Mouse (Mus musculus): ENCODE results near the gene AC140267.1. TPM values are rescaled to one million over a fixed set of nuclear protein-coding genes. Genes with fewer than 3 reads are reported as not detected.
A peak's percentile ranks its signal among the peaks of the same experiment; 100 is the strongest.

AC140267.1 gene
- polyA plus RNA-seq (2014; fragmentation: Nextera tagmentation; extraction: Ambion mirVana), result not detected in 2 replicates

DNA sequence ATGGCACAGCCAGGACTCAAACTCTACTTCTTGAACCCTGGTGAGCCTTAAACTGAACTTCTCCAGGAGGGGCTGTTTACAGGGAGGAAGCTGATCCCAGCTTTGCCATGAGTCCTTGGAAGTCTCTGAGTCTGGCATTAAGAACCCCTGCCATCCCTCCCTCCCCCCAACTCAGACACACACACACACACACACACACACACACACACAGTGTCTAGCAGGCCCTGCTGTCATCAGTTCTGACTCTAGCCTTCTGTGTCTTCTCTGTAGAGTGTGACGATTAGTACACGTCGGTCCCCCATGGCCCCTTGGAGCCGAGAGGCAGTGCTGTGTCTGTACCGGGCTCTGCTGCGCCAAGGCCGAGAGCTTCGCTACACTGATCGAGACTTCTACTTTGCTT, at the start of gene AC140267.1:
TSS of gene AC140267.1 (plus strand) at position 301 of the 400 bp plus-strand sequence.
- peak within 1 kb of the TSS; percentile 80 for H3K4me2 ChIP-seq (replicated peaks; ENCODE audit: low read depth, low read length)
- no peak for ATAC-seq (ENCODE audit: low FRiP score)
- DNase-seq (ENCODE audit: low spot score), result no peak
- WGBS, result 95% methylated on average over 9 of the region's 9 CpGs
- H3K9me3 ChIP-seq (ENCODE audit: control insufficient read depth, low read length), result no peaks in the 10 kb centered on the region
- no peak within 1 kb of the TSS for H3K27ac ChIP-seq (ENCODE audit: low read depth, low read length)
- no peaks in the 10 kb centered on the region for H3K36me3 ChIP-seq (ENCODE audit: control insufficient read depth, insufficient read depth, low read length)
- H3K27me3 ChIP-seq (ENCODE audit: control insufficient read depth, insufficient read depth, low read length), result no peaks in the 10 kb centered on the region
- no peaks in the 10 kb centered on the region for H3K4me1 ChIP-seq (replicated peaks; ENCODE audit: control insufficient read depth, insufficient read depth, low read length)
- peak within 1 kb of the TSS; percentile 88 for H3K9ac ChIP-seq (ENCODE audit: low read depth, low read length)
- peak within 1 kb of the TSS; percentile 95 for H3K4me3 ChIP-seq (ENCODE audit: low read depth, low read length)

DNA sequence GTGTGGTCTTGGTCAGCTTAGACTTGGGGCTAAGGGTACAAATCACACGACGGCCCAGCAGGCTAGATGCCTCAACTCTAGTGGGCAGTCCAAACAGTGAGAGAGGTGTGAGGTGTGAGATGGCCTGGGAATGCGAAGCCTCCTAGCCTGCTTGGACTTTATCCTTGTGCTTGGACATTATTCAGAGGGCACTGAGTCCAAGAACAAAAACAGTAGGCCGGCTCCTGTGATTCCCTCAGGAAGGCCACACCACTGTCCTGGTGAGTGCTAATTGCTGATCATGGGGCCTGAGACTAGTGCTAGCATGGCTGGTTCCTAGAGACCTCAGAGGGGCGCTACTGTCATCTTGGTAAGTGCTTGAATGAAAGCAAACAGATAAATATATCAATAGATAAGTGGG, 46.7 kb upstream of the AC140267.1 start:
- Histone ChIP-seq H3K9ac (ENCODE audit: low read depth, low read length) (no peak overlapping the region), H3K27ac (ENCODE audit: low read depth, low read length) (no peak overlapping the region), H3K4me1 (replicated peaks; ENCODE audit: control insufficient read depth, insufficient read depth, low read length) (peaks cover 3% of the 10 kb centered on the region; the same call in 1 of the 2 replicates), H3K36me3 (ENCODE audit: control insufficient read depth, insufficient read depth, low read length) (no peaks in the 10 kb centered on the region), H3K9me3 (ENCODE audit: control insufficient read depth, low read length) (no peaks in the 10 kb centered on the region), H3K27me3 (ENCODE audit: control insufficient read depth, insufficient read depth, low read length) (no peaks in the 10 kb centered on the region), H3K4me3 (ENCODE audit: low read depth, low read length) (no peak overlapping the region), H3K4me2 (replicated peaks; ENCODE audit: low read depth, low read length) (no peak overlapping the region)
- WGBS, result 82% methylated on average over 5 of the region's 5 CpGs
- no peak for DNase-seq (ENCODE audit: low spot score)
- no peak for ATAC-seq (ENCODE audit: low FRiP score)

DNA sequence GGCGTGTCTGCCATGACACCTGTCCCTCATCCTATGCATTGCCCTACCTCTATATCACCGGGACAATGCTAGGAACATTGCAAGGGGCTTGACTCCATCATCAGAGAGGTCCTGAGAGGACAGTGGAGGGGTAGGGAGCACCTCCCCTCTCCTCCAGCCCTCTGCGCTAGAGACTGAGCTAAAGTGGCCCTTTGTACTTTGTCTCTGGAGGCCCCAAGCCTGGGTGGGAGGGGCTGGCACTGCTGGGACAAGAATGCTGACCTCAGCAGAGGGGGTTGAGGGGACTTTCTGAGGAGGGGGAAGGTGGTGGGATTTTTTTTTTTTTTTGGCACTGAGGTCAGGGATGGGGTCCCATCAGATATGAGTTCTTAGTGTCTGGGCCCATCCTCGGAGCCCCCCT, 45.6 kb upstream of the AC140267.1 start:
- WGBS, result 57% methylated on average over 4 of the region's 4 CpGs
- Histone ChIP-seq H3K9ac (ENCODE audit: low read depth, low read length) (no peak overlapping the region), H3K4me2 (replicated peaks; ENCODE audit: low read depth, low read length) (no peak overlapping the region), H3K27ac (ENCODE audit: low read depth, low read length) (no peak overlapping the region), H3K9me3 (ENCODE audit: control insufficient read depth, low read length) (no peaks in the 10 kb centered on the region), H3K4me3 (ENCODE audit: low read depth, low read length) (no peak overlapping the region), H3K36me3 (ENCODE audit: control insufficient read depth, insufficient read depth, low read length) (no peaks in the 10 kb centered on the region), H3K27me3 (ENCODE audit: control insufficient read depth, insufficient read depth, low read length) (no peaks in the 10 kb centered on the region), H3K4me1 (replicated peaks; ENCODE audit: control insufficient read depth, insufficient read depth, low read length) (peaks cover 3% of the 10 kb centered on the region; the same call in 1 of the 2 replicates)
- DNase-seq (ENCODE audit: low spot score), result no peak
- ATAC-seq (ENCODE audit: low FRiP score), result no peak

DNA sequence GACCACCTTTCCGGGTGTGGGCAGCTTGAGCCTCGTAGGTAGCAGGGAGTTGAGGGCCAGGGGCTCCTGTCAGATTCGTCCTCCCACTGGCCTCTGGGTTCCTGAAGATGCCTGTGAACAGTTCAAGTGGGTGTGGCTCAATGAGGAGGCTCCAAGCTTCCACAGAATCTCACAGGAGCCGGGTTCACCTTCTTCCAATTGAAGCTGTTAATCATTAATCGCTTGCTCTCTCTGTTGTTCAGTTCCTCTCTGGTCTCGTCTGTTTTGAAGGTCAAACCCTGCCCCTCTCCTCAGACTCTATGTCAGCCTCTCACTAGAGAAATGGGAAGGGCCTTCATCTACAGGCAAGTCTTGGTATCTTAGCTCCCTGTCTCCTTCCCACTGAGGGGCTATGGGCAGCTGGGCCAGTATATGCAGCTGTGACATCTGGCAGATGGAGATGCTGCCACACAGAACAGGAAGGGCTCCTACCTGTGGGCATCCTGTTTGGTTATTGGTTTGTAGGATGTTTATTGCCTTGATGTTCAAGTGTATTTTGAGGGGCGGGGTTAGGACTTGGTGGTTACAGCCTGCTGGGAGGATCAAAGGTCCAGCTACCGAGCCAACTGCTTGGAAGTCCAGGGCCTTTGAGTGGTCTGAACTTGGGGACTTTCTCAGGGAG, 43.9 kb upstream of the AC140267.1 start:
- H3K9me3 ChIP-seq (ENCODE audit: control insufficient read depth, low read length), result no peaks in the 10 kb centered on the region
- no peak overlapping the region for H3K4me2 ChIP-seq (replicated peaks; ENCODE audit: low read depth, low read length)
- H3K9ac ChIP-seq (ENCODE audit: low read depth, low read length), result no peak overlapping the region
- WGBS, result 69% methylated on average over 8 of the region's 8 CpGs
- H3K27ac ChIP-seq (ENCODE audit: low read depth, low read length), result no peak overlapping the region
- no peaks in the 10 kb centered on the region for H3K27me3 ChIP-seq (ENCODE audit: control insufficient read depth, insufficient read depth, low read length)
- ATAC-seq (ENCODE audit: low FRiP score) (no peak), DNase-seq (ENCODE audit: low spot score) (no peak)
- H3K4me1 ChIP-seq (replicated peaks; ENCODE audit: control insufficient read depth, insufficient read depth, low read length), result peaks cover 3% of the 10 kb centered on the region; the same call in 1 of the 2 replicates
- no peaks in the 10 kb centered on the region for H3K36me3 ChIP-seq (ENCODE audit: control insufficient read depth, insufficient read depth, low read length)
- no peak overlapping the region for H3K4me3 ChIP-seq (ENCODE audit: low read depth, low read length)

DNA sequence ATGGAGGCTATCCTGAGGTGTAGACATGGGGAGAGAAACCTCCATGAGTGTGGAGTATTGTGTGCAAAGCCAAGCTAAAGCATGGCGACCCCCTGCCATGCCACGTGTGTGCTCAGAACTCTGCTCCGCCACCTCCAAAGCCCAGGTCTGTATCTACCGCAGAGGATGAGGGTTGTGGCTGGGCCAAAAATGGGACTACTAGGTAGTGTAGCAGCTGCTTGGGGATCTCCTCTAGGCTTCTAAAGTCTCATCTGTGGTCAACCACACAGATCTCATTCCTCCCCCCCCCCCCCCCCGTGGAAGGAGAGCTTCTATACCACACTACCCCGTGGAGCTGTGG, 43.4 kb upstream of the AC140267.1 start:
- no peak overlapping the region for H3K9ac ChIP-seq (ENCODE audit: low read depth, low read length)
- WGBS, result 94% methylated on average over 5 of the region's 6 CpGs

DNA sequence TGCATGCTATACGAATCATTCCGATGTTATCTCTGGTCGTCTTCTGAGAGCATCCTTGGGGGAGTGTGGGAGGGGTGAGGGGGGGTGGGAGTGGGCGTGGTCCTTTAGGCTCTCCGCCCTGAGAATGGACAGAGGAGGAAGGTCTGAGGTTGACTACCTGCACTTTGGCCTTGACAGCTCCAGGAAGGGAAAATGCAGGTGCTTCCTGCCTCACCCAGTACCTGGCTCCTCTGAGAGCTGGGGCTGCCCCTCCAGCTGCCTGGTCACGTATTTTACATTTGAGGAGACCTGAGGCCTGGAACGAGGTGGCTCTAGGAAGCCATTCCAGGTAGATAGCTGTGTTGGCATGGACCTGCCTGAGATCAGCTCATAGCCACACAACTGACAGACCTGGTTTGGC, 42.8 kb upstream of the AC140267.1 start:
- H3K9ac ChIP-seq (ENCODE audit: low read depth, low read length), result no peak overlapping the region
- WGBS, result 81% methylated on average over 7 of the region's 7 CpGs
- H3K36me3 ChIP-seq (ENCODE audit: control insufficient read depth, insufficient read depth, low read length), result no peaks in the 10 kb centered on the region
- H3K27me3 ChIP-seq (ENCODE audit: control insufficient read depth, insufficient read depth, low read length), result no peaks in the 10 kb centered on the region
- H3K4me2 ChIP-seq (replicated peaks; ENCODE audit: low read depth, low read length), result no peak overlapping the region
- no peak overlapping the region for H3K27ac ChIP-seq (ENCODE audit: low read depth, low read length)
- H3K4me1 ChIP-seq (replicated peaks; ENCODE audit: control insufficient read depth, insufficient read depth, low read length), result peaks cover 3% of the 10 kb centered on the region; the same call in 1 of the 2 replicates
- H3K4me3 ChIP-seq (ENCODE audit: low read depth, low read length), result no peak overlapping the region
- ATAC-seq (ENCODE audit: low FRiP score) (no peak), DNase-seq (ENCODE audit: low spot score) (no peak)
- no peaks in the 10 kb centered on the region for H3K9me3 ChIP-seq (ENCODE audit: control insufficient read depth, low read length)

More for the DNA sequence above, 43.4 kb upstream of the AC140267.1 start:
- Histone ChIP-seq H3K27ac (ENCODE audit: low read depth, low read length) (no peak overlapping the region), H3K4me2 (replicated peaks; ENCODE audit: low read depth, low read length) (no peak overlapping the region), H3K9me3 (ENCODE audit: control insufficient read depth, low read length) (no peaks in the 10 kb centered on the region), H3K4me3 (ENCODE audit: low read depth, low read length) (no peak overlapping the region), H3K4me1 (replicated peaks; ENCODE audit: control insufficient read depth, insufficient read depth, low read length) (peaks cover 3% of the 10 kb centered on the region; the same call in 1 of the 2 replicates), H3K36me3 (ENCODE audit: control insufficient read depth, insufficient read depth, low read length) (no peaks in the 10 kb centered on the region), H3K27me3 (ENCODE audit: control insufficient read depth, insufficient read depth, low read length) (no peaks in the 10 kb centered on the region)
- no peak for DNase-seq (ENCODE audit: low spot score)
- ATAC-seq (ENCODE audit: low FRiP score), result no peak

DNA sequence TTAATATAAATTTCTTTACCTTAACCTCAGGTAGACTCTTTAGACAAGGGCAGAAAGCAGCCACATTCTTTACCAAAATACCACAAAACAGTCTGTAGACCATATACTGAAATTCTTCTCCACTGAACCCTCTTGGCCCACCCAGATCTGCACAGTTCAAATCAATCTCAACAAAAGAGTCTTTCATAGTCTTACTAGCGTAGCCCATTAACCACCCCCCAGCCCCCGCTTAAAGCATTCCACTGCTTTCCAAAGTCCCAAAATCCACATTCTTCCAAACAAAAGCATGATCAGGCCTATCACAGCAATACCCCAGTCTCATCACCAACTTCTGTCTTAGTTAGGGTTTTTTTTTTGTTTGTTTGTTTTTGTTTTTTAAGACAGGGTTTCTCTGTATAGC, 36.1 kb upstream of the AC140267.1 start:
- Histone ChIP-seq H3K27me3 (ENCODE audit: control insufficient read depth, insufficient read depth, low read length) (no peaks in the 10 kb centered on the region), H3K36me3 (ENCODE audit: control insufficient read depth, insufficient read depth, low read length) (no peaks in the 10 kb centered on the region), H3K27ac (ENCODE audit: low read depth, low read length) (no peak overlapping the region), H3K4me2 (replicated peaks; ENCODE audit: low read depth, low read length) (no peak overlapping the region), H3K4me1 (replicated peaks; ENCODE audit: control insufficient read depth, insufficient read depth, low read length) (no peaks in the 10 kb centered on the region), H3K4me3 (ENCODE audit: low read depth, low read length) (no peak overlapping the region), H3K9ac (ENCODE audit: low read depth, low read length) (no peak overlapping the region), H3K9me3 (ENCODE audit: control insufficient read depth, low read length) (no peaks in the 10 kb centered on the region)
- 56% methylated on average over 2 of the region's 2 CpGs for WGBS
- DNase-seq (ENCODE audit: low spot score) (no peak), ATAC-seq (ENCODE audit: low FRiP score) (no peak)

DNA sequence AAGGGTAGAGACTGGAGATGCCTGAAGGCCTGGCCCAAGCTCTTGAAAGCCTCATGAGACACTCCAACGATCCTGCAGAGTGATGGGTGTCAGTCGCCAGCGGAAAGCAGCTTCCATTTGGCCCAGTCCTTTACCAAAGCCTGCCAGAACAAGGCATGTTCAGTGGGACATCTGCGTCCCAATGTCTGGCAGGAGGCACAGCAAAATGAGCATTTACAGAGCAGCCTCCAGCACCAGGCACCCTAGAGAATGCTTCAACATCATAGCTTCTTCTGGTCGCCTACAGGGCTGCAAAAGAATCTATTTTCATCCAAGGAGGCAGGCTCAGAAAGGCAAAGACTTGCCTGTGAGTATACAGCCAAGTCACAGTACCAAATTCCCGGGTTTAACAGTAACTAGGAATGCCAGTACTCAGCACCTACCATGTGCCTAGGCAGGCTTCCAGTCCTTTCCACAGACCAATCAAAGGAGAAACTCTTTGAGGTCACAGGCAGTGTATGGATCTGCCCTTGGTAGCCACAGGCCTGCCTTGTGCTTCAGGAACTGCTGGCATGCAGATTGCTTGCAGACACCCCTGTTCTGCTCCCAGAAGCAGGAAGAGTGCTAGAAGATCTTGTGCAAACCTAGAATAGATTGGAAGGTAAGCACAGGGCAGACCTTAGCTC, 33.4 kb upstream of the AC140267.1 start:
- no peak overlapping the region for H3K4me3 ChIP-seq (ENCODE audit: low read depth, low read length)
- DNase-seq (ENCODE audit: low spot score) (no peak), ATAC-seq (ENCODE audit: low FRiP score) (no peak)
- no peaks in the 10 kb centered on the region for H3K27me3 ChIP-seq (ENCODE audit: control insufficient read depth, insufficient read depth, low read length)
- H3K36me3 ChIP-seq (ENCODE audit: control insufficient read depth, insufficient read depth, low read length), result no peaks in the 10 kb centered on the region
- no peaks in the 10 kb centered on the region for H3K9me3 ChIP-seq (ENCODE audit: control insufficient read depth, low read length)
- H3K4me1 ChIP-seq (replicated peaks; ENCODE audit: control insufficient read depth, insufficient read depth, low read length), result no peaks in the 10 kb centered on the region
- 86% methylated on average over 6 of the region's 6 CpGs for WGBS
- no peak overlapping the region for H3K9ac ChIP-seq (ENCODE audit: low read depth, low read length)
- H3K4me2 ChIP-seq (replicated peaks; ENCODE audit: low read depth, low read length), result no peak overlapping the region
- H3K27ac ChIP-seq (ENCODE audit: low read depth, low read length), result no peak overlapping the region

DNA sequence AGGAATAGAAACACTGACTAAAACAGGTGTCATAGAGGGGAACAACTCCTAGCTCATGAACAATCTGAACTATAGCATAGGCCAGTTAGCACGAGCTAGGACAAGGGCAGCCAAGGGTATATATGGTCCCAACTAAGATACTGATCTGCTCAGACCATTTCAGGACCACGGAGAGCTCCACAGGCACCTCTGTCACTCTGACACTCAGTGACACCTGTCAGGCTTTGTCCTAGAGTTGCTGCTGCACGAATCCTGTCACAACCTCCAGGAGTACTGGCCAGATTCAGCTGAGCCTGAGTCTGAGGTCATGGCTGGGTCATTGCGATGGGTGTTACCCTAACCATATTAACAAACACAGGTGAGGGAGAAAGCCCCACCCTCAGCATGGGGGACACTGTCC, 32.2 kb upstream of the AC140267.1 start:
- 39% methylated on average over 4 of the region's 4 CpGs for WGBS
- Histone ChIP-seq H3K4me2 (replicated peaks; ENCODE audit: low read depth, low read length) (no peak overlapping the region), H3K36me3 (ENCODE audit: control insufficient read depth, insufficient read depth, low read length) (no peaks in the 10 kb centered on the region), H3K4me1 (replicated peaks; ENCODE audit: control insufficient read depth, insufficient read depth, low read length) (no peaks in the 10 kb centered on the region), H3K27me3 (ENCODE audit: control insufficient read depth, insufficient read depth, low read length) (no peaks in the 10 kb centered on the region), H3K27ac (ENCODE audit: low read depth, low read length) (no peak overlapping the region), H3K4me3 (ENCODE audit: low read depth, low read length) (no peak overlapping the region), H3K9me3 (ENCODE audit: control insufficient read depth, low read length) (no peaks in the 10 kb centered on the region), H3K9ac (ENCODE audit: low read depth, low read length) (no peak overlapping the region)
- ATAC-seq (ENCODE audit: low FRiP score), result no peak
- peak; percentile 23 for DNase-seq (ENCODE audit: low spot score)
